ENCODE assay signal across 8 mouse cellular contexts in genomic region chr11:32644010-32644409, GRCm38 (mm10). TPM values are rescaled to one million over a fixed set of nuclear protein-coding genes. Genes with fewer than 3 reads are reported as not detected.
DNase-seq lines count a peak whose midpoint lies in the region; ATAC-seq and TF ChIP-seq lines count a peak whose summit lies in the region.

No protein-coding gene starts in this region.

- H3K36me3 ChIP-seq in heart, embryonic 12.5 days, result no peaks in the 10 kb centered on the region
- H3K36me3 ChIP-seq in ES-Bruce4 (ENCODE audit: control insufficient read depth, insufficient read depth, low read length, poor library complexity, severe bottlenecking), result no peaks in the 10 kb centered on the region
- no peaks in the 10 kb centered on the region for H3K36me3 ChIP-seq in heart, postnatal 0 days (replicated peaks; ENCODE audit: control insufficient read depth, insufficient read depth, low read length)

- no peak for ATAC-seq in heart, embryonic 12.5 days (ENCODE audit: insufficient number of reproducible peaks, low FRiP score)
- ATAC-seq in heart, postnatal 0 days (ENCODE audit: insufficient read depth, low read depth), result no peak
- peak; percentile 20 for ATAC-seq in megakaryocyte progenitor cell, adult 5-6 weeks (replicated peaks; ENCODE audit: poor library complexity)

- DNase-seq in heart, adult 11 months, result no peak
- peak; percentile 53 for DNase-seq in heart, postnatal 0 days (ENCODE audit: low spot score)
- DNase-seq in cerebellum, postnatal 25 days, result no peak
- no peak for DNase-seq in thymus, postnatal 14 days
- DNase-seq in layer of hippocampus, postnatal 14 days (ENCODE audit: low spot score in 2 of 2), result no peak

- peaks cover 36% of the 10 kb centered on the region for H3K4me1 ChIP-seq in heart, embryonic 12.5 days (replicated peaks)
- no peaks in the 10 kb centered on the region for H3K4me1 ChIP-seq in ES-Bruce4 (ENCODE audit: control insufficient read depth, insufficient read depth, low read length)
- H3K4me1 ChIP-seq in heart, postnatal 0 days (ENCODE audit: control insufficient read depth, insufficient read depth), result peaks cover 32% of the 10 kb centered on the region

- no peak for TF ChIP-seq EP300 in ES-Bruce4 (IDR thresholded peaks at IDR 0.05; ENCODE audit: insufficient read depth, low read depth, low read length)
- TF ChIP-seq EP300 in heart, postnatal 0 days (IDR thresholded peaks at IDR 0.05; ENCODE audit: low read depth), result no peak

- no peak for TF ChIP-seq CTCF in ES-Bruce4 (IDR thresholded peaks at IDR 0.05; ENCODE audit: low read depth, low read length)
- no peak for TF ChIP-seq CTCF in heart, postnatal 0 days (IDR thresholded peaks at IDR 0.05; ENCODE audit: low read depth)

- 26% methylated on average over 3 of the region's 3 CpGs for WGBS in heart, embryonic 12.5 days
- 1% methylated on average over 3 of the region's 3 CpGs for WGBS in heart, postnatal 0 days

- no peak for TF ChIP-seq POLR2A in ES-Bruce4 (IDR thresholded peaks at IDR 0.05; ENCODE audit: insufficient read depth, low read length)

- H3K4me3 ChIP-seq in heart, embryonic 12.5 days, result peak overlapping the region; percentile 99
- H3K4me3 ChIP-seq in ES-Bruce4 (ENCODE audit: low read depth, low read length), result peak overlapping the region; percentile 95
- H3K4me3 ChIP-seq in heart, postnatal 0 days (ENCODE audit: low read depth, low read length), result peak overlapping the region; percentile 98

- peak overlapping the region; percentile 97 for H3K4me2 ChIP-seq in heart, embryonic 12.5 days
- peak overlapping the region; percentile 95 for H3K4me2 ChIP-seq in heart, postnatal 0 days (ENCODE audit: low read depth, low read length)

- peak overlapping the region; percentile 99 for H3K9ac ChIP-seq in heart, embryonic 12.5 days
- H3K9ac ChIP-seq in ES-Bruce4 (ENCODE audit: low read depth, poor library complexity, severe bottlenecking), result peak overlapping the region; percentile 96
- peak overlapping the region; percentile 98 for H3K9ac ChIP-seq in heart, postnatal 0 days (replicated peaks; ENCODE audit: low read depth, low read length)

- no peaks in the 10 kb centered on the region for H3K9me3 ChIP-seq in heart, embryonic 12.5 days (replicated peaks)
- H3K9me3 ChIP-seq in ES-Bruce4 (replicated peaks; ENCODE audit: control insufficient read depth, insufficient read depth, low read length, poor library complexity, severe bottlenecking), result 0 out of 2 replicates have a peak, but pooled peaks cover 3% of the 10 kb centered on the region
- H3K9me3 ChIP-seq in heart, postnatal 0 days (replicated peaks; ENCODE audit: control insufficient read depth, low read length), result no peaks in the 10 kb centered on the region

- no peaks in the 10 kb centered on the region for H3K27me3 ChIP-seq in heart, embryonic 12.5 days (replicated peaks)
- no peaks in the 10 kb centered on the region for H3K27me3 ChIP-seq in ES-Bruce4 (ENCODE audit: control insufficient read depth, insufficient read depth, low read length, poor library complexity, severe bottlenecking)
- no peaks in the 10 kb centered on the region for H3K27me3 ChIP-seq in heart, postnatal 0 days (ENCODE audit: control insufficient read depth, insufficient read depth, low read length)

- peak overlapping the region; percentile 100 for H3K27ac ChIP-seq in heart, embryonic 12.5 days (ENCODE audit: poor library complexity, severe bottlenecking)
- H3K27ac ChIP-seq in ES-Bruce4 (ENCODE audit: insufficient read depth, low read length), result no peak overlapping the region
- peak overlapping the region; percentile 99 for H3K27ac ChIP-seq in heart, postnatal 0 days (ENCODE audit: low read depth)

RNA-seq across cellular contexts. Expression of gene Fbxw11, which starts 1.5 kb away (rescaled TPM):
- 76.0 and 79.2 TPM in 2 replicates for polyA plus RNA-seq in heart, embryonic 12.5 days (2016; fragmentation: Nextera tagmentation; extraction: Ambion mirVana)
- polyA plus RNA-seq in ES-Bruce4 (2011; ENCODE audit: insufficient read depth, insufficient read length, low read depth, missing spikeins), result 59.6 and 65.0 TPM in 2 replicates
- 58.3 and 80.4 TPM in 2 replicates for total RNA-seq in heart, postnatal 0 days (2014; rRNA removed; ENCODE audit: low replicate concordance)
- 40.5 and 45.9 TPM in 2 replicates for polyA plus RNA-seq in heart, postnatal 0 days (2015; fragmentation: Nextera tagmentation; extraction: Ambion mirVana)
- total RNA-seq in megakaryocyte progenitor cell, adult 5-6 weeks (2015), result 35.5 and 44.0 TPM in 2 replicates
- 62.3 and 72.8 TPM in 2 replicates for total RNA-seq in megakaryocyte progenitor cell, adult 5-6 weeks (2017)
- 100 to 1,000 TPM; 130 to 137 TPM for total RNA-seq in layer of hippocampus, postnatal 14 days (2021)
